Comparison of ENCODE assay signal across 11 mouse cellular contexts in genomic region chr1:177642712-177643467, GRCm38 (mm10).
DNase-seq lines count a peak whose midpoint lies in the region; ATAC-seq lines count a peak whose summit lies in the region.
"Had no signal": no experiment of that assay in that cellular context is flagged by ENCODE, and none has a peak within 500 bp of the region (broad histone marks: within the 10 kb centered on the region; RNA-seq: fewer than 3 reads in every experiment).

No protein-coding gene starts in this region.

- H3K36me3 ChIP-seq in midbrain, embryonic 10.5 days = no peaks in the 10 kb centered on the region
- no peaks in the 10 kb centered on the region for H3K36me3 ChIP-seq in midbrain, embryonic 15.5 days (replicated peaks)
- no peaks in the 10 kb centered on the region for H3K36me3 ChIP-seq in forebrain, embryonic 15.5 days
- H3K36me3 ChIP-seq: heart, embryonic 13.5 days had no signal

- H3K27me3 ChIP-seq in midbrain, embryonic 10.5 days (ENCODE audit: low read depth, poor library complexity, severe bottlenecking) = no peaks in the 10 kb centered on the region
- no peaks in the 10 kb centered on the region for H3K27me3 ChIP-seq in midbrain, embryonic 15.5 days (replicated peaks)
- H3K27me3 ChIP-seq in forebrain, embryonic 15.5 days = no peaks in the 10 kb centered on the region
- H3K27me3 ChIP-seq: heart, embryonic 13.5 days had no signal

- H3K4me2 ChIP-seq in midbrain, embryonic 15.5 days = no peak overlapping the region
- no peak overlapping the region for H3K4me2 ChIP-seq in forebrain, embryonic 15.5 days (replicated peaks)
- H3K4me2 ChIP-seq: heart, embryonic 13.5 days had no signal

- H3K27ac ChIP-seq in midbrain, embryonic 10.5 days (replicated peaks) = peak overlapping the region; percentile 72
- no peak overlapping the region for H3K27ac ChIP-seq in midbrain, embryonic 15.5 days
- H3K27ac ChIP-seq in forebrain, embryonic 15.5 days (replicated peaks) = no peak overlapping the region
- H3K27ac ChIP-seq: heart, embryonic 13.5 days had no signal

- intact Hi-C loops in left cerebral cortex, postnatal 4 days (cut with DNase I) = no loop called here

- peaks cover 58% of the 10 kb centered on the region for H3K4me1 ChIP-seq in midbrain, embryonic 10.5 days
- peaks cover 12% of the 10 kb centered on the region for H3K4me1 ChIP-seq in midbrain, embryonic 15.5 days
- H3K4me1 ChIP-seq in forebrain, embryonic 15.5 days = peaks cover 13% of the 10 kb centered on the region

- 78% methylated on average over 10 of the region's 10 CpGs for WGBS in midbrain, embryonic 10.5 days
- WGBS in midbrain, embryonic 15.5 days = 73% methylated on average over 10 of the region's 10 CpGs
- 83% methylated on average over 10 of the region's 10 CpGs for WGBS in forebrain, embryonic 15.5 days

- ATAC-seq in midbrain, embryonic 15.5 days (replicated peaks) = no peak
- ATAC-seq in forebrain, embryonic 15.5 days (replicated peaks) = no peak

- DNase-seq in gastrocnemius, adult 18-20 months (ENCODE audit: low spot score) = peak; percentile 70
- DNase-seq in gastrocnemius, postnatal 4 days (ENCODE audit: low spot score in 2 of 2) = no peak
- DNase-seq in midbrain, embryonic 10.5 days (ENCODE audit: low spot score) = no peak
- peak; percentile 85 to 91 for DNase-seq in kidney, postnatal 36 days
- DNase-seq in ovary, postnatal 14 days (ENCODE audit: low spot score) = no peak
- DNase-seq in left cerebral cortex, postnatal 4 days = no peak
- DNase-seq: layer of hippocampus, adult 9-11 months; retina, postnatal 1 day had no signal

- no peaks in the 10 kb centered on the region for H3K9me3 ChIP-seq in midbrain, embryonic 10.5 days (replicated peaks)
- no peaks in the 10 kb centered on the region for H3K9me3 ChIP-seq in midbrain, embryonic 15.5 days
- H3K9me3 ChIP-seq in forebrain, embryonic 15.5 days = no peaks in the 10 kb centered on the region
- H3K9me3 ChIP-seq: heart, embryonic 13.5 days had no signal

- H3K4me3 ChIP-seq in midbrain, embryonic 10.5 days = no peak overlapping the region
- H3K4me3 ChIP-seq in midbrain, embryonic 15.5 days = no peak overlapping the region
- no peak overlapping the region for H3K4me3 ChIP-seq in forebrain, embryonic 15.5 days
- H3K4me3 ChIP-seq: heart, embryonic 13.5 days had no signal

- no peak overlapping the region for H3K9ac ChIP-seq in midbrain, embryonic 15.5 days
- H3K9ac ChIP-seq in forebrain, embryonic 15.5 days (replicated peaks) = no peak overlapping the region
- H3K9ac ChIP-seq: heart, embryonic 13.5 days had no signal

Comparison
In these comparisons a context has a peak if more than half of its experiments do, and no peak if none do; other contexts are left out.
1. DNase-seq: peak in gastrocnemius, adult 18-20 months (single experiment) and kidney, postnatal 36 days (2 of 2); none in gastrocnemius, postnatal 4 days (0 of 2), midbrain, embryonic 10.5 days (single experiment), ovary, postnatal 14 days (single experiment) and left cerebral cortex, postnatal 4 days (single experiment).